Mouse (Mus musculus) heart, adult 2 months (tissue): ENCODE data around the gene Vmn2r102. TPM values are rescaled to one million over a fixed set of nuclear protein-coding genes. Genes with fewer than 3 reads are reported as not detected.

Experiments
- DNase-seq, 2 experiments: peaks; one replicate each; pipeline ENCODE4 v3.0.0; 2021
- H3K27ac ChIP-seq: fragments of 200-600 bp; 2 replicates; pipeline ENCODE4 v1.8.1; 2022
- H3K27me3 ChIP-seq: fragments of 200-500 bp; 2 replicates; pipeline ENCODE4 v1.6.1; 2012; ENCODE audit warnings: mild to moderate bottlenecking, low read length, inconsistent platforms, mixed read lengths; ENCODE audit not compliant: control insufficient read depth, insufficient read depth
- H3K36me3 ChIP-seq: fragments of 200-500 bp; 2 replicates; pipeline ENCODE4 v1.6.1; 2012; ENCODE audit warnings: low read length, inconsistent platforms; ENCODE audit not compliant: control insufficient read depth, insufficient read depth
- H3K4me1 ChIP-seq: fragments of 200-500 bp; 2 replicates; pipeline ENCODE4 v1.6.1; 2011; ENCODE audit warnings: low read length; ENCODE audit not compliant: control insufficient read depth, insufficient read depth
- H3K4me3 ChIP-seq: fragments of 200-600 bp; 2 replicates; pipeline ENCODE4 v1.8.1; 2022
- H3K79me2 ChIP-seq: fragments of 200-500 bp; replicated peaks from 2 replicates; pipeline ENCODE4 v1.6.1; 2012; ENCODE audit warnings: mild to moderate bottlenecking, inconsistent platforms, low read length, moderate library complexity, mixed read lengths; ENCODE audit not compliant: control insufficient read depth, insufficient read depth
- H3K9ac ChIP-seq: fragments of 200-500 bp; 2 replicates; pipeline ENCODE4 v1.6.1; 2012; ENCODE audit warnings: low read depth, mild to moderate bottlenecking, control low read depth, inconsistent platforms, low read length, mixed read lengths
- CTCF ChIP-seq: fragments of 200-600 bp; IDR thresholded peaks from 2 replicates; pipeline ENCODE4 v1.8.1; 2022; ENCODE audit warnings: antibody characterized with exemption, mild to moderate bottlenecking, moderate library complexity
- EP300 ChIP-seq: fragments of 200-500 bp; IDR thresholded peaks from 2 replicates; pipeline ENCODE4 v1.6.1; 2011; ENCODE audit warnings: low read depth, low read length, control low read depth; ENCODE audit not compliant: insufficient read depth
- POLR2A ChIP-seq: fragments of 200-500 bp; IDR thresholded peaks from 2 replicates; pipeline ENCODE4 v1.6.1; 2011; ENCODE audit warnings: mild to moderate bottlenecking, low read depth, low read length, control low read depth; ENCODE audit not compliant: insufficient read depth
- WGBS: fragments of 180-500 bp; shearing (Covaris S2); methylation state at CpG from one replicate; pipeline ENCODE4 v1.1.7; 2018; 5-methylcytosine and 5-hydroxymethylcytosine counted together
- intact Hi-C: fragments of 180-260 bp; cut with DNase I; formaldehyde crosslinking; loops from one replicate; pipeline ENCODE4 v1.15.1; 2025
- long read RNA-seq: library from polyadenylated mRNA; stranded (forward); transcript quantifications from one replicate; pipeline ENCODE4 v2.0.0, GENCODE M21; 2021
- polyA plus RNA-seq: library from polyadenylated mRNA; depleted of rRNA; stranded (reverse); fragments of >200 nt; gene quantifications from 2 replicates; pipeline ENCODE4 v1.2.3, GENCODE M21; 2012; rRNA removed
- total RNA-seq, 2 experiments: library from RNA; stranded (reverse); gene quantifications; 2 replicates each; pipeline ENCODE4 v1.2.3; 2021

Vmn2r102 gene
- total RNA-seq (not detected), polyA plus RNA-seq (not detected in 2 replicates)
- long read RNA-seq: 0 reads

- Histone ChIP-seq H3K4me1 (no peaks in the 10 kb centered on the region), H3K36me3 (no peaks in the 10 kb centered on the region), H3K27me3 (no peaks in the 10 kb centered on the region), H3K9ac (no peak within 1 kb of the TSS), H3K79me2 (no peaks in the 10 kb centered on the region), H3K27ac (no peak within 1 kb of the TSS), H3K4me3 (no peak within 1 kb of the TSS)
- TF ChIP-seq CTCF (no peak), EP300 (no peak), POLR2A (no peak)
- DNase-seq: no peak
- intact Hi-C loops: no loop called here
- 52% methylated on average over 2 of the region's 2 CpGs for WGBS
Measured at GRCm38 (mm10) chr17:19660028-19660427, at the start of gene Vmn2r102. Gene Vmn2r102, plus strand, starts transcription at chr17:19660328.

- 93% methylated on average over 1 of the region's 1 CpGs for WGBS
- TF ChIP-seq EP300 (no peak), CTCF (no peak), POLR2A (no peak)
- DNase-seq: no peak
- H3K27ac ChIP-seq: no peak overlapping the region
- H3K36me3 ChIP-seq: no peaks in the 10 kb centered on the region
- no peak overlapping the region for H3K4me3 ChIP-seq
- no peaks in the 10 kb centered on the region for H3K79me2 ChIP-seq
- no peaks in the 10 kb centered on the region for H3K27me3 ChIP-seq
- no peak overlapping the region for H3K9ac ChIP-seq
- intact Hi-C loops: no loop called here
- no peaks in the 10 kb centered on the region for H3K4me1 ChIP-seq
Measured at GRCm38 (mm10) chr17:19629328-19629727, 30.8 kb upstream of the Vmn2r102 start.

GRCm38 (mm10) chr17:19658447-19658846 is 1.7 kb upstream of the Vmn2r102 start:
- no peaks in the 10 kb centered on the region for H3K36me3 ChIP-seq
- DNase-seq: no peak
- intact Hi-C loops: no loop called here
- no peak overlapping the region for H3K27ac ChIP-seq
- H3K27me3 ChIP-seq: no peaks in the 10 kb centered on the region
- no peaks in the 10 kb centered on the region for H3K4me1 ChIP-seq
- TF ChIP-seq CTCF (no peak), EP300 (no peak), POLR2A (no peak)
- H3K9ac ChIP-seq: no peak overlapping the region
- no peaks in the 10 kb centered on the region for H3K79me2 ChIP-seq
- 52% methylated on average over 3 of the region's 3 CpGs for WGBS
- no peak overlapping the region for H3K4me3 ChIP-seq

GRCm38 (mm10) chr17:19692062-19692461 is 31.9 kb downstream of the Vmn2r102 start:
- Histone ChIP-seq H3K9ac (no peak overlapping the region), H3K4me1 (no peaks in the 10 kb centered on the region), H3K4me3 (no peak overlapping the region), H3K36me3 (no peaks in the 10 kb centered on the region), H3K27me3 (no peaks in the 10 kb centered on the region), H3K27ac (no peak overlapping the region), H3K79me2 (no peaks in the 10 kb centered on the region)
- TF ChIP-seq POLR2A (no peak), EP300 (no peak), CTCF (no peak)
- intact Hi-C loops: no loop called here
- DNase-seq: no peak

Other genes with a start within 250 kb of the Vmn2r102 start
- not detected for gene Vmn2r100, start 155.6 kb upstream of the Vmn2r102 start, total RNA-seq
- not detected in 2 replicates for gene Vmn2r100, start 155.6 kb upstream of the Vmn2r102 start, polyA plus RNA-seq
- gene Vmn2r101, start 83.1 kb upstream of the Vmn2r102 start, total RNA-seq: not detected
- gene Vmn2r101, start 83.1 kb upstream of the Vmn2r102 start, polyA plus RNA-seq: not detected in 2 replicates
- not detected for gene Vmn2r103, start 113.0 kb downstream of the Vmn2r102 start, total RNA-seq
- gene Vmn2r103, start 113.0 kb downstream of the Vmn2r102 start, polyA plus RNA-seq: not detected in 2 replicates